24 mouse cellular contexts compared by ENCODE assay signal in the genomic region with DNA sequence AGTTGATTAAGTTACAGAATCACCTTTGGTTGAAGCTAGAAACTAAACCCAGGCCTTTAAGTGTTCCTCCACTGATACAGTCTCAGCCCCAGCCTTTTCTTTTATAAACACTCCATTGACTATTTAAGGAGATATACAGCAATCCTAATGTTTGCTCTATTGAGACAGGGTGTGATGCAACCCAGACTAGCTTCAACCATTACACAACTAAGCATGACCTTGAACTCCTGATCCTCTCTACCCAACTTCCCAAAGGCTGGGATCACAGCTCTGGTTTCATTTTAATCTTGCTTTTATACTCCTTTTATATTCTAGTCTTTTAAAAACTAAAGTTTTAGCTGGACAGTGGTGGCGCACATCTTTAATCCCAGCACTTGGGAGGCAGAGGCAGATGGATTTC. TPM values are rescaled to one million over a fixed set of nuclear protein-coding genes. Genes with fewer than 3 reads are reported as not detected.
DNase-seq lines count a peak whose midpoint lies in the region; ATAC-seq and TF ChIP-seq lines count a peak whose summit lies in the region.
"Had no signal": no experiment of that assay in that cellular context is flagged by ENCODE, and none has a peak within 500 bp of the region (broad histone marks: within the 10 kb centered on the region; RNA-seq: fewer than 3 reads in every experiment).

No protein-coding gene starts in this region.

- H3K27ac ChIP-seq in liver, embryonic 12.5 days = no peak overlapping the region
- H3K27ac ChIP-seq in brown adipose tissue, adult 24 weeks (replicated peaks; ENCODE audit: low read depth, low read length) = peak overlapping the region; percentile 66; the same call in 1 of the 2 replicates
- H3K27ac ChIP-seq in liver, postnatal 0 days (ENCODE audit: low read depth) = peak overlapping the region; percentile 39; the same call in 1 of the 2 replicates
- H3K27ac ChIP-seq: embryonic facial prominence, embryonic 15.5 days; hindbrain, postnatal 0 days; neural tube, embryonic 12.5 days had no signal

- H3K9me3 ChIP-seq in liver, embryonic 12.5 days (replicated peaks) = no peaks in the 10 kb centered on the region
- H3K9me3 ChIP-seq in liver, postnatal 0 days (ENCODE audit: low read length) = no peaks in the 10 kb centered on the region
- H3K9me3 ChIP-seq: embryonic facial prominence, embryonic 15.5 days; heart, embryonic 12.5 days; neural tube, embryonic 12.5 days had no signal

- 0 out of 2 replicates have a peak, but pooled peaks have one; percentile 23 for TF ChIP-seq EP300 in liver, postnatal 0 days (IDR thresholded peaks at IDR 0.05; ENCODE audit: low read depth)

- no peak overlapping the region for H3K9ac ChIP-seq in liver, embryonic 12.5 days
- H3K9ac ChIP-seq in liver, postnatal 0 days (replicated peaks) = no peak overlapping the region
- H3K9ac ChIP-seq: embryonic facial prominence, embryonic 15.5 days; heart, embryonic 12.5 days; neural tube, embryonic 12.5 days had no signal

- H3K4me3 ChIP-seq in liver, embryonic 12.5 days = no peak overlapping the region
- H3K4me3 ChIP-seq in brown adipose tissue, adult 24 weeks (ENCODE audit: insufficient read depth, low read depth, low read length) = no peak overlapping the region
- H3K4me3 ChIP-seq in liver, postnatal 0 days (ENCODE audit: low read depth, low read length) = no peak overlapping the region
- H3K4me3 ChIP-seq: embryonic facial prominence, embryonic 15.5 days; heart, embryonic 12.5 days; neural tube, embryonic 12.5 days had no signal

- TF ChIP-seq CTCF in liver, postnatal 0 days (IDR thresholded peaks at IDR 0.05; ENCODE audit: low read depth) = no peak

- no peaks in the 10 kb centered on the region for H3K27me3 ChIP-seq in liver, embryonic 12.5 days (replicated peaks)
- H3K27me3 ChIP-seq in liver, postnatal 0 days (ENCODE audit: insufficient read depth, low read length) = no peaks in the 10 kb centered on the region
- H3K27me3 ChIP-seq: embryonic facial prominence, embryonic 15.5 days; heart, embryonic 12.5 days; neural tube, embryonic 12.5 days had no signal

- H3K36me3 ChIP-seq in liver, embryonic 12.5 days = peaks cover 44% of the 10 kb centered on the region
- H3K36me3 ChIP-seq in liver, postnatal 0 days (replicated peaks; ENCODE audit: insufficient read depth, low read length) = peaks cover 23% of the 10 kb centered on the region

- DNase-seq in adrenal gland, adult (ENCODE audit: inconsistent age in 2 of 2, low spot score in 1 of 2) = peak; percentile 13 to 82
- no peak for DNase-seq in adrenal gland, adult 18-20 months (ENCODE audit: low spot score in 2 of 2)
- no peak for DNase-seq in liver
- no peak for DNase-seq in liver, postnatal 0 days
- no peak for DNase-seq in cerebellum, adult 11 months
- DNase-seq in layer of hippocampus, adult 8-10 months (ENCODE audit: low spot score in 2 of 2) = no peak
- DNase-seq: cerebellum, adult 2 months; gastrocnemius, postnatal 14 days; heart, adult 18-20 months; heart, postnatal 10 days; kidney, adult 18-20 months; kidney, postnatal 4 days; layer of hippocampus, adult 9-11 months; midbrain, embryonic 14.5 days; retina, postnatal 1 day; right cerebral cortex, postnatal 25 days; spleen, adult 18-20 months had no signal

- H3K4me2 ChIP-seq in liver, embryonic 12.5 days = no peak overlapping the region
- no peak overlapping the region for H3K4me2 ChIP-seq in liver, postnatal 0 days (ENCODE audit: low read depth, low read length)
- H3K4me2 ChIP-seq: embryonic facial prominence, embryonic 15.5 days; heart, embryonic 12.5 days; neural tube, embryonic 12.5 days had no signal

- WGBS in liver, embryonic 12.5 days (ENCODE audit: insufficient replicate concordance) = 88% methylated on average over 1 of the region's 1 CpGs
- 80% methylated on average over 1 of the region's 1 CpGs for WGBS in liver, postnatal 0 days (ENCODE audit: insufficient replicate concordance)

- H3K4me1 ChIP-seq in liver, embryonic 12.5 days = peaks cover 27% of the 10 kb centered on the region
- H3K4me1 ChIP-seq in brown adipose tissue, adult 24 weeks (ENCODE audit: control insufficient read depth, insufficient read depth, insufficient read length, low read length) = no peaks in the 10 kb centered on the region
- H3K4me1 ChIP-seq in liver, postnatal 0 days (ENCODE audit: insufficient read depth) = peaks cover 7% of the 10 kb centered on the region; the same call in 1 of the 2 replicates
- H3K4me1 ChIP-seq: embryonic facial prominence, embryonic 15.5 days; heart, embryonic 12.5 days; neural tube, embryonic 12.5 days had no signal

- ATAC-seq in liver, embryonic 12.5 days = 0 out of 2 replicates have a peak, but pooled peaks have one; percentile 16
- peak; percentile 80 for ATAC-seq in liver, postnatal 0 days
- ATAC-seq: forebrain, embryonic 16.5 days; hindbrain, postnatal 0 days had no signal

RNA-seq across cellular contexts. Expression of gene Cox18, which starts 53.6 kb away (rescaled TPM):
- 10 to 100 TPM; 26.1 to 48.9 TPM for total RNA-seq in adrenal gland, adult 18-20 months (2021)
- polyA plus RNA-seq in liver, embryonic 12.5 days (2016; fragmentation: Nextera tagmentation; extraction: Ambion mirVana) = 24.1 and 25.7 TPM in 2 replicates
- 23.2 and 24.3 TPM in 2 replicates for polyA plus RNA-seq in brown adipose tissue, adult 24 weeks (2012; ENCODE audit: insufficient read depth, insufficient read length, missing spikeins)
- polyA plus RNA-seq in liver, postnatal 0 days (2015; fragmentation: Nextera tagmentation; extraction: Ambion mirVana) = 12.1 and 13.2 TPM in 2 replicates
- 10 to 100 TPM; 21.4 to 24.0 (median 23.2) TPM for total RNA-seq in layer of hippocampus, adult 8-10 months (2022)

Comparison
In these comparisons a context has a peak if more than half of its experiments do, and no peak if none do; other contexts are left out.
1. DNase-seq: peak in adrenal gland, adult (2 of 2); none in adrenal gland, adult 18-20 months (0 of 2), liver (single experiment), liver, postnatal 0 days (single experiment), cerebellum, adult 11 months (single experiment) and layer of hippocampus, adult 8-10 months (0 of 2).